ENCODE assay signal across 12 mouse cellular contexts in the genomic region with DNA sequence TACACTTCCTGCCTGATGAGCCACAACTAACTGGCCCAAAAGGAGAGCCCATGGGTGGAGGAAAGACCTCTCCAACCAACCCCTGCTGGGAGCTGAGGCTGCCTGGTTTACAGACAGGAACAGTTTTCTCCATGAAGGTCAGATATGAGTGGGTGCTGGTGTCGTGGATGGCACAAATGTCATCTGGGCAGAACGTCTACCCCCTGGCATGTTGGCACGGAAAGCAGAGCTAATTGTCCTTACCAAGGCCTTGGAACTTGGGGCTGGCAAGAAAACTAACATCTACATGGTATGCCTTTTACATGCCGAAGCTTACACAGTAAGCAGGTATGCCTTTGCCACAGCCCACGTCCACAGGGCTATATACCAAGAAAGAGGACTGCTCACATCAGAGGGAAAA. TPM values are rescaled to one million over a fixed set of nuclear protein-coding genes. Genes with fewer than 3 reads are reported as not detected.
DNase-seq lines count a peak whose midpoint lies in the region.
"Had no signal": no experiment of that assay in that cellular context is flagged by ENCODE, and none has a peak within 500 bp of the region (broad histone marks: within the 10 kb centered on the region; RNA-seq: fewer than 3 reads in every experiment).

No protein-coding gene starts in this region.

- DNase-seq in adrenal gland, adult (ENCODE audit: inconsistent age in 2 of 2, low spot score in 1 of 2), result peak; percentile 70 to 81
- DNase-seq in adrenal gland, adult 2 months, result peak; percentile 54
- DNase-seq in adrenal gland, adult 8-10 months, result peak; percentile 5
- peak; percentile 42 for DNase-seq in adrenal gland, postnatal 10 days
- DNase-seq in adrenal gland, postnatal 14 days, result peak; percentile 36
- peak; percentile 61 to 66 for DNase-seq in adrenal gland, postnatal 36 days
- DNase-seq in heart, adult 11 months, result peak; percentile 69

RNA-seq across cellular contexts. Expression of gene Gm8251, which starts 16.0 kb away (rescaled TPM):
- total RNA-seq in adrenal gland, adult 2 months (2021), result under 1 TPM in 1 of 2 experiments, not detected in 1; 0.12 TPM
- not detected in 2 replicates for polyA plus RNA-seq in adrenal gland, adult 2 months (2012; rRNA removed)
- under 1 TPM in 2 of 4 experiments, not detected in 2; 0.03 to 0.06 TPM for total RNA-seq in adrenal gland, adult 8-10 months (2022)
- total RNA-seq in adrenal gland, postnatal 10 days (2021), result under 1 TPM in 1 of 2 experiments, not detected in 1; 0.03 TPM
- total RNA-seq in adrenal gland, postnatal 14 days (2021), result 0.08 TPM in 1 of 2 replicates, not detected in the other
- total RNA-seq in adrenal gland, postnatal 36 days (2021), result under 1 TPM; 0.03 TPM
- total RNA-seq: adrenal gland, postnatal 4 days had no signal

RNA-seq across cellular contexts. Expression of gene Mettl21c, which starts 25.9 kb away (rescaled TPM):
- not detected for total RNA-seq in adrenal gland, adult 2 months (2021)
- 0.04 TPM in 1 of 2 replicates, not detected in the other for polyA plus RNA-seq in adrenal gland, adult 2 months (2012; rRNA removed)
- total RNA-seq in adrenal gland, adult 8-10 months (2022), result under 1 TPM in 1 of 4 experiments, not detected in 3; 0.55 TPM
- 1 to 10 TPM; 1.5 to 1.6 TPM for total RNA-seq in adrenal gland, postnatal 10 days (2021)
- total RNA-seq in adrenal gland, postnatal 14 days (2021), result not detected in 2 replicates
- total RNA-seq in adrenal gland, postnatal 36 days (2021), result not detected
- total RNA-seq: adrenal gland, adult 18-20 months; adrenal gland, postnatal 25 days had no signal
- polyA plus RNA-seq: cerebellum, adult 2 months; G1E had no signal

RNA-seq across cellular contexts. Expression of gene Tex30, which starts 56.6 kb away (rescaled TPM):
- total RNA-seq in adrenal gland, adult 2 months (2021), result 10 to 100 TPM in 1 of 2 experiments, 1 to 10 TPM in 1; 9.3 to 11.5 TPM
- polyA plus RNA-seq in adrenal gland, adult 2 months (2012; rRNA removed), result 1.2 and 1.4 TPM in 2 replicates
- 10 to 100 TPM in 1 of 4 experiments, 1 to 10 TPM in 3; 8.2 to 12.6 (median 9.0) TPM for total RNA-seq in adrenal gland, adult 8-10 months (2022)
- 10 to 100 TPM; 15.3 to 17.3 TPM for total RNA-seq in adrenal gland, postnatal 10 days (2021)
- 12.9 and 13.3 TPM in 2 replicates for total RNA-seq in adrenal gland, postnatal 14 days (2021)
- 10 to 100 TPM; 10.4 to 14.9 TPM for total RNA-seq in adrenal gland, postnatal 36 days (2021)

Comparison
In these comparisons a context has a peak if more than half of its experiments do, and no peak if none do; other contexts are left out.
1. Peak in every context shown above with its lines: DNase-seq.
2. DNase-seq: peak in every context shown above with its lines; median percentile 76 in adrenal gland, adult; 69 in heart, adult 11 months; 64 in adrenal gland, postnatal 36 days; 54 in adrenal gland, adult 2 months; 42 in adrenal gland, postnatal 10 days; 36 in adrenal gland, postnatal 14 days; 5 in adrenal gland, adult 8-10 months.